Mouse (Mus musculus): ENCODE measurements around the gene Abcg5.

Gene Abcg5

GRCm38 (mm10) chr17:84685286-84685685 is 2.5 kb upstream of the Abcg5 start:
- DNase-seq (ENCODE audit: low spot score in 2 of 2): no peak

GRCm38 (mm10) chr17:84684284-84684683 is 1.5 kb upstream of the Abcg5 start:
- no peak for DNase-seq (ENCODE audit: low spot score in 2 of 2)

- DNase-seq (ENCODE audit: low spot score in 2 of 2): no peak
These were observed 1.1 kb downstream of the Abcg5 start for GRCm38 (mm10) chr17:84681670-84682069.

- DNase-seq (ENCODE audit: low spot score in 2 of 2): no peak
These were observed 5.2 kb downstream of the Abcg5 start for GRCm38 (mm10) chr17:84677595-84677994.

- no peak for DNase-seq (ENCODE audit: low spot score in 2 of 2)
These were observed 6.9 kb downstream of the Abcg5 start, which contains the start of gene Abcg8 for GRCm38 (mm10) chr17:84675951-84676366. Gene Abcg8, plus strand, starts transcription at chr17:84676302.

- no peak for DNase-seq (ENCODE audit: low spot score in 2 of 2)
These were observed 7.6 kb downstream of the Abcg5 start for GRCm38 (mm10) chr17:84675204-84675603.

- DNase-seq (ENCODE audit: low spot score in 2 of 2): no peak
These were observed 8.8 kb downstream of the Abcg5 start for GRCm38 (mm10) chr17:84674048-84674447.

- DNase-seq (ENCODE audit: low spot score in 2 of 2): no peak
These were observed 10.1 kb downstream of the Abcg5 start for GRCm38 (mm10) chr17:84672376-84673369.

- DNase-seq (ENCODE audit: low spot score in 2 of 2): no peak
These were observed 15.0 kb downstream of the Abcg5 start for GRCm38 (mm10) chr17:84667848-84668247.

GRCm38 (mm10) chr17:84665691-84666090 is 17.1 kb downstream of the Abcg5 start:
- no peak for DNase-seq (ENCODE audit: low spot score in 2 of 2)

GRCm38 (mm10) chr17:84665053-84665452 is 17.8 kb downstream of the Abcg5 start:
- DNase-seq (ENCODE audit: low spot score in 2 of 2): no peak

GRCm38 (mm10) chr17:84658951-84659350 is 23.9 kb downstream of the Abcg5 start:
- DNase-seq (ENCODE audit: low spot score in 2 of 2): no peak

GRCm38 (mm10) chr17:84658195-84658594 is 24.6 kb downstream of the Abcg5 start:
- no peak for DNase-seq (ENCODE audit: low spot score in 2 of 2)

GRCm38 (mm10) chr17:84657782-84658181 is 25.0 kb downstream of the Abcg5 start:
- no peak for DNase-seq (ENCODE audit: low spot score in 2 of 2)

- DNase-seq (ENCODE audit: low spot score in 2 of 2): no peak
These were observed 25.4 kb downstream of the Abcg5 start for GRCm38 (mm10) chr17:84657422-84657732.

GRCm38 (mm10) chr17:84656653-84657421 is 26.0 kb downstream of the Abcg5 start:
- DNase-seq (ENCODE audit: low spot score in 2 of 2): no peak

GRCm38 (mm10) chr17:84656205-84656604 is 26.6 kb downstream of the Abcg5 start:
- DNase-seq (ENCODE audit: low spot score in 2 of 2): no peak

GRCm38 (mm10) chr17:84653544-84653943 is 29.3 kb downstream of the Abcg5 start:
- DNase-seq (ENCODE audit: low spot score in 2 of 2): no peak

GRCm38 (mm10) chr17:84650302-84651017 is 32.4 kb downstream of the Abcg5 start:
- DNase-seq (ENCODE audit: low spot score in 2 of 2): no peak

- DNase-seq (ENCODE audit: low spot score in 2 of 2): no peak
These were observed 35.2 kb downstream of the Abcg5 start for GRCm38 (mm10) chr17:84647630-84648029.

- DNase-seq (ENCODE audit: low spot score in 2 of 2): no peak
These were observed 36.3 kb downstream of the Abcg5 start for GRCm38 (mm10) chr17:84646477-84646876.

- no peak for DNase-seq (ENCODE audit: low spot score in 2 of 2)
These were observed 36.9 kb downstream of the Abcg5 start for GRCm38 (mm10) chr17:84645894-84646293.
